Mouse (Mus musculus) cerebellum, adult 9-11 months (tissue): ENCODE data around the gene Stpg3.

Experiments
- DNase-seq: peaks from one replicate; pipeline ENCODE4 v3.0.0; 2022

Stpg3 gene

GRCm38 (mm10) chr2:25178285-25178972, 36.0 kb downstream of the Stpg3 start:
- no peak for DNase-seq

- no peak for DNase-seq
Measured at GRCm38 (mm10) chr2:25177685-25178084, 36.8 kb downstream of the Stpg3 start.

GRCm38 (mm10) chr2:25177076-25177475, 37.4 kb downstream of the Stpg3 start:
- no peak for DNase-seq

- DNase-seq, result no peak
Measured at GRCm38 (mm10) chr2:25176573-25176972, 37.9 kb downstream of the Stpg3 start.

GRCm38 (mm10) chr2:25175690-25176078, 38.8 kb downstream of the Stpg3 start:
- no peak for DNase-seq

GRCm38 (mm10) chr2:25174866-25175689, 39.4 kb downstream of the Stpg3 start:
- DNase-seq, result no peak

GRCm38 (mm10) chr2:25173821-25174220, 40.6 kb downstream of the Stpg3 start:
- no peak for DNase-seq

- DNase-seq, result no peak
Measured at GRCm38 (mm10) chr2:25172629-25173028, 41.8 kb downstream of the Stpg3 start.

GRCm38 (mm10) chr2:25171769-25172153, 42.7 kb downstream of the Stpg3 start:
- no peak for DNase-seq

- no peak for DNase-seq
Measured at GRCm38 (mm10) chr2:25171101-25171768, 43.2 kb downstream of the Stpg3 start.

GRCm38 (mm10) chr2:25170326-25171100, 43.9 kb downstream of the Stpg3 start:
- DNase-seq, result no peak

GRCm38 (mm10) chr2:25169778-25170177, 44.7 kb downstream of the Stpg3 start:
- no peak for DNase-seq

- DNase-seq, result no peak
Measured at GRCm38 (mm10) chr2:25168665-25168978, 45.8 kb downstream of the Stpg3 start.

GRCm38 (mm10) chr2:25167919-25168664, 46.3 kb downstream of the Stpg3 start:
- DNase-seq, result no peak

- DNase-seq, result no peak
Measured at GRCm38 (mm10) chr2:25167481-25167880, 47.0 kb downstream of the Stpg3 start.
